Mouse (Mus musculus) intestine, postnatal 0 days (tissue): ENCODE measurements at regions not wholly inside any gene's neighbourhood (a gene's known extent, or its start where the extent isn't known, plus 50 kb on each side); places are given as distances from the start of the nearest gene placed in this dataset.
"Not testable (repeated sequence)": the region's sequence is repeated elsewhere in the genome, so short reads cannot be mapped to it uniquely, and the experiment has no call there.

Source experiments
- ATAC-seq: fragments of 200-750 bp; cut with Nextera tagmentation; 2 replicates; pipeline ENCODE4 v1.8.0; 2017; ENCODE audit warnings: mild to moderate bottlenecking, moderate TSS enrichment, moderate library complexity
- H3K27ac ChIP-seq: fragments of 300-500 bp; sonication (generic); 2 replicates; pipeline ENCODE4 v1.5.1; 2014; ENCODE audit warnings: mild to moderate bottlenecking, low read depth, low read length, moderate library complexity
- H3K27me3 ChIP-seq: fragments of 300-500 bp; sonication (generic); replicated peaks from 2 replicates; pipeline ENCODE4 v1.6.1; 2014; ENCODE audit warnings: low read length, mixed read lengths; ENCODE audit not compliant: control insufficient read depth, insufficient read depth
- H3K36me3 ChIP-seq: fragments of 300-500 bp; sonication (generic); 2 replicates; pipeline ENCODE4 v1.6.1; 2014; ENCODE audit warnings: mild to moderate bottlenecking, moderate library complexity; ENCODE audit not compliant: control insufficient read depth, insufficient read depth
- H3K4me1 ChIP-seq: fragments of 300-500 bp; sonication (generic); replicated peaks from 2 replicates; pipeline ENCODE4 v1.6.1; 2014; ENCODE audit warnings: antibody characterized with exemption, low read length, mixed read lengths; ENCODE audit not compliant: control insufficient read depth, insufficient read depth
- H3K4me2 ChIP-seq: fragments of 300-500 bp; sonication (generic); replicated peaks from 2 replicates; pipeline ENCODE4 v1.6.1; 2014; ENCODE audit warnings: low read depth, mild to moderate bottlenecking, moderate library complexity
- H3K4me3 ChIP-seq: fragments of 300-500 bp; sonication (generic); 2 replicates; pipeline ENCODE4 v1.5.1; 2014; ENCODE audit warnings: low read depth, low read length
- H3K9ac ChIP-seq: fragments of 300-500 bp; sonication (generic); 2 replicates; pipeline ENCODE4 v1.6.1; 2014; ENCODE audit warnings: mild to moderate bottlenecking, low read depth, low read length
- H3K9me3 ChIP-seq: fragments of 300-500 bp; sonication (generic); 2 replicates; pipeline ENCODE4 v1.6.1; 2016; ENCODE audit warnings: mixed run types; ENCODE audit not compliant: control insufficient read depth
- WGBS: fragments of 180-500 bp; shearing (Covaris S2); extraction: QIAGEN DNeasy Blood & Tissue Kit; methylation state at CpG from one replicate; pipeline ENCODE4 v1.1.7; 2014; 5-methylcytosine and 5-hydroxymethylcytosine counted together

GRCm38 (mm10) chr8:71823655-71824622 is 57.9 kb upstream of the Zfp709 start:
- not testable (repeated sequence) for H3K4me2 ChIP-seq, H3K27me3 ChIP-seq, H3K4me3 ChIP-seq, H3K36me3 ChIP-seq, H3K9ac ChIP-seq, H3K9me3 ChIP-seq, H3K4me1 ChIP-seq, H3K27ac ChIP-seq
- peak; percentile 45 for ATAC-seq
- WGBS: 73% methylated on average over 3 of the region's 3 CpGs

DNA sequence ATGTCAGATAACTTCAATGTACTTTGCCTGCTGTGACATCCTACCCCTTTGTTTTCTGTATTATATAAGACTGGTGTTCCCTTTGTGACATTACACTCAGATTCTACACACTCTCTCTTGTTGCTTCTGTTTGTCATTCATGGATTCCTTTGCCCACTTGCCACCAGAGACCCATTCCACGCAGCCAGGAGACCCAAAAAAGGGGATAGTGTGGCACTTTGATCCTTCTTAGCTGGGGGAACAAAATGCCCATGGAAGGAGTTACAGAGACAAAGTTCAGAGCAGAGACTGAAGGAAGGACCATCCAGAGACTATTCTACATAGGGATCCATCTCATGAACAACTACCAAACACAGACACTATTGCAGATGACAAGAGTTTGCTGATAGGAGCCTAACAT is 59.1 kb upstream of the Zfp709 start:
- not testable (repeated sequence) for H3K4me3 ChIP-seq, H3K9me3 ChIP-seq, ATAC-seq, H3K4me1 ChIP-seq, H3K4me2 ChIP-seq, H3K9ac ChIP-seq, H3K36me3 ChIP-seq, H3K27ac ChIP-seq, H3K27me3 ChIP-seq
- WGBS: 57% methylated on average over 1 of the region's 1 CpGs

DNA sequence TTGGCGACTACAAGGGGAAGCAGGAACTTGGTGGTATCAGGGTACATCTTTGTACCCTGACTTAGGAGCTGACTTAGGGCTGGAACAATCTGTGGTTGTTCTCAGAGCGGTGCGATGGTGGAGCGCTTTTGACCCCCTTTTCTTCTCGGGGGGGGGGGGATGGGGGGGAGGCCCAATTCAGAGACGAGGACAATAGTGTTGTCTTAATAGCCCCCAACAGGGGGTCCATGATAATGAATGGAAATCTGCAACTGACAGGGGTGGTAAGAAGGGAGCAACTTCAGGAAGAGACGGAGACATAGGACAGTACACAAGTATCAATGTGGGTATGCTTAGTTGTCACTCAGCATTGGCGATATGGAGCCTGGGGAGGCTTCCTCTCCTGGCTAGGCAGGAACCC is 61.9 kb upstream of the Zfp709 start:
- WGBS: 87% methylated on average over 8 of the region's 8 CpGs
- not testable (repeated sequence) for H3K4me1 ChIP-seq, H3K36me3 ChIP-seq, H3K4me2 ChIP-seq, H3K4me3 ChIP-seq, H3K9ac ChIP-seq, H3K27me3 ChIP-seq, H3K27ac ChIP-seq, H3K9me3 ChIP-seq
- peak; percentile 36; the same call in 1 of the 2 replicates for ATAC-seq

- not testable (repeated sequence) for H3K27ac ChIP-seq, H3K4me3 ChIP-seq, H3K9ac ChIP-seq, H3K9me3 ChIP-seq, H3K4me2 ChIP-seq, H3K4me1 ChIP-seq, H3K27me3 ChIP-seq, H3K36me3 ChIP-seq
- 93% methylated on average over 9 of the region's 9 CpGs for WGBS
- 0 out of 2 replicates have a peak, but pooled peaks have one; percentile 45 for ATAC-seq
Observed at GRCm38 (mm10) chr8:71819381-71819780, 62.4 kb upstream of the Zfp709 start.

GRCm38 (mm10) chr8:71816272-71817034 is 65.4 kb upstream of the Zfp709 start:
- not testable (repeated sequence) for H3K4me3 ChIP-seq, H3K9ac ChIP-seq, H3K36me3 ChIP-seq, ATAC-seq, H3K4me1 ChIP-seq, H3K4me2 ChIP-seq, H3K9me3 ChIP-seq, H3K27ac ChIP-seq, H3K27me3 ChIP-seq
- 92% methylated on average over 19 of the region's 20 CpGs for WGBS

GRCm38 (mm10) chr8:71815813-71816212 is 66.0 kb upstream of the Zfp709 start:
- not testable (repeated sequence) for H3K4me3 ChIP-seq, H3K9ac ChIP-seq, H3K27ac ChIP-seq, ATAC-seq, H3K9me3 ChIP-seq, H3K36me3 ChIP-seq, H3K27me3 ChIP-seq, H3K4me1 ChIP-seq, H3K4me2 ChIP-seq
- 95% methylated on average over 5 of the region's 5 CpGs for WGBS

- not testable (repeated sequence) for H3K27me3 ChIP-seq, H3K9ac ChIP-seq, H3K4me1 ChIP-seq, H3K27ac ChIP-seq, H3K4me2 ChIP-seq, ATAC-seq, H3K4me3 ChIP-seq, H3K9me3 ChIP-seq, H3K36me3 ChIP-seq
- 92% methylated on average over 14 of the region's 14 CpGs for WGBS
Observed at GRCm38 (mm10) chr8:71814740-71815514, 66.9 kb upstream of the Zfp709 start.

DNA sequence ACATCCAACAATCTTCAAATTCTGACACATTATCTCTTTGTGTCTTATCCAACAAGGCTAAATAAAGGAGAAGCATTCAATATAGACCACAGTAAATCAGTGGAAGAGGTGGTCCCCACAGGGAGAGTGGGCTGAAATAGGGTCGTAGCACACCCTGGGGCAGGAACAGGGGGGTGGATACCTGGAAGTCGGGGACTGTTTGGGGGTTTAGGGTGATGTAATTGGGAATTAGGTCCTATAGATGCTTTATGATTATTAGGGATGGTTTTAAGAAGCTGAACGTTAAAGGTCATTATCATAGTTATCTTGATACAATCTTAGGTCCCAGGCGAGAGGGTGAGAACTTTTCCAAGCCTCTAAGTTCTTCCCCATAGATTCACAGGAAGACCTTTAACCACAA is 67.9 kb upstream of the Zfp709 start:
- not testable (repeated sequence) for H3K9me3 ChIP-seq, H3K4me3 ChIP-seq, H3K36me3 ChIP-seq, H3K27ac ChIP-seq, H3K4me2 ChIP-seq, H3K4me1 ChIP-seq, H3K9ac ChIP-seq, ATAC-seq, H3K27me3 ChIP-seq
- WGBS: 80% methylated on average over 4 of the region's 4 CpGs

GRCm38 (mm10) chr8:71813239-71813638 is 68.6 kb upstream of the Zfp709 start:
- H3K36me3 ChIP-seq, ATAC-seq, H3K9ac ChIP-seq, H3K9me3 ChIP-seq, H3K27ac ChIP-seq, H3K27me3 ChIP-seq, H3K4me2 ChIP-seq, H3K4me1 ChIP-seq, H3K4me3 ChIP-seq: not testable (repeated sequence)
- 89% methylated on average over 8 of the region's 8 CpGs for WGBS
